Mouse (Mus musculus): ENCODE data around the gene Adamts13. TPM values are rescaled to one million over a fixed set of nuclear protein-coding genes. Genes with fewer than 3 reads are reported as not detected.

Adamts13 gene
- total RNA-seq (2023): not detected in 2 replicates

DNA sequence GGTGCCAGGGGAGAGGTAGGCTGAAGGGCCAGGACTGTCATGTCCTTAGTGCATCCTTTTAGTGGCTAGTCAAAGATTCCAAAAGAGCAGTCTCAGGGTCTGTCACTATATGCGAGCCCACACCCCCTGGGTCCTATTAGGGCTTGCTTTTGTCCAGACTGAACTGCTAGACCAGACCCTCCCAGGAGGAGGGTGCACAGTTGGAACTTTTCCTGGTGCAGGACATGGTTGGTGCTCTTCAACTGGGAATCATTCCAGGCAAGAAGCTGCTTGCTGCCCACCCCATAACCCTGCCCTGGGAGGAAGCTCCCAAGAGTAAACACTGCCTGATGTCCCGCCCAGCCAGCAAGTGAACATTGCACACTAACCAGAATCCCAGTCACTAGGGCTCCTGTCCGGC lies at the start of gene Adamts13:
Adamts13 (plus strand) TSS at position 301 of the 400 bp plus-strand sequence.

DNA sequence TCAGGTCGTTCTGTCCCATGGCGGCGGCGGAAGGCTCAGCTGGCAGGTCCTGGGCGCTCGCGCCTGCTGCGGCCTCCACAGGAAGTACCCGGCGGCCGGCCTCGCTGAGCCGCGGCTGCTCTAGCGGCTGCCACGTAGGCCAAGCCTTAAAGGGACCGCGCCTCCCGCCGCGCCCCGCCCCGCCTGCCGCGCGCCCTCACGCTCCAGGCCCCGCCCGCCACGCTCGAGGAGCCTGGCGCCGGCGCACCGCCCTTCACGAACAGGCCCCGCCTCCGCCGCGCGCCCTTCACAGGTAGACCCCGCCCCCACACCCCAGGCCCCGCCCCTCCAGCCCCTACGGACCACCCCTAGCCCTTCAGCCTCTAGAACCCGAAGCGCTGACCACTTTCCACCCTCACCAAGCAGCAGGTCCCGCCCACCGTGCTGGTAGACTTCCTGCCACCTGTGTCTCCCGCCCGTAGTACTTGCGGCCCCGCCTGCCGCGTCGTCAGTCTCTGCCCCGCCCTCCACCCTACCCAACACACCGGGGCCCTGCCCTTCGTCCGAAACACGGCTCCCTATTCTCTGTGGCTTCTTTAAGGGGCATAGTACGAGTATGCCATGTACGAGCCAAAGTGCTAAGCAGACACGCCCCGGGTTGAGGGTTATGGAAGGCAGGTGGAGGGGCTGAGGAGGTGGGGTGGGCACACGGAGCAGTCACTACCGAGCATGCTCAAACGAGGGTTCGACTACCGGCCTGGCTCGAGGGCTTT lies 39.7 kb upstream of the Adamts13 start, which contains the start of the genes Surf4 and Stkld1:
Surf4 (minus strand) TSS at position 625 of the 752 bp plus-strand sequence.
Stkld1 (plus strand) TSS at position 744 of the 752 bp plus-strand sequence.

GRCm38 (mm10) chr2:26963923-26964723 lies 9.1 kb upstream of the Adamts13 start, which contains the start of gene Rexo4:
Gene Rexo4, minus strand, starts transcription at chr2:26964386.

DNA sequence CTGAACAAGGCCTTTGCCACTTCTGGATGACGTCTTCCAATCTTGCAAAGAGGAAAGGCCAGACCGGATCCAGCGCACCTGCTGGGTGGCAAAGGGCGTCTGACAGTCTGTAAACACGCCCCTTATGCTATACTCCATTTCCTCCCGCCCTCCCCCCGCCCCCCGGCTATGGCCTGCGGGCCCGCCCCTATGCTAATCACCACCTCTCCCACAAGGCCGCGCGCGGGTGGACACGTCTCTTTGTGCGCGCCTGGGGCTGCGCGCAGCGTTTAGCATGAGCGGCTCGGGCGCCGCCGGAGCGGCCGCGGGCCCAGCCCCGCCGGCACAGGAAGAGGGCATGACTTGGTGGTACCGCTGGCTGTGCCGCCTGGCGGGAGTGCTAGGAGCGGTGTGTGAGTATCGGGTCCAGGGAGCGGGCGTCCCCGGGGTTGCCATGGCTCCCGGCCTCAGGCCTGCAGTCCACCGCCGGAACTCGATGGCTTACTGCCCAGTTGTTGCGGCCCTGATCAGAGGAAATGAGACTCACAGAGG lies 36.6 kb downstream of the Adamts13 start, which contains the start of gene Cacfd1:
Cacfd1 (plus strand) TSS at position 213 of the 531 bp plus-strand sequence.

DNA sequence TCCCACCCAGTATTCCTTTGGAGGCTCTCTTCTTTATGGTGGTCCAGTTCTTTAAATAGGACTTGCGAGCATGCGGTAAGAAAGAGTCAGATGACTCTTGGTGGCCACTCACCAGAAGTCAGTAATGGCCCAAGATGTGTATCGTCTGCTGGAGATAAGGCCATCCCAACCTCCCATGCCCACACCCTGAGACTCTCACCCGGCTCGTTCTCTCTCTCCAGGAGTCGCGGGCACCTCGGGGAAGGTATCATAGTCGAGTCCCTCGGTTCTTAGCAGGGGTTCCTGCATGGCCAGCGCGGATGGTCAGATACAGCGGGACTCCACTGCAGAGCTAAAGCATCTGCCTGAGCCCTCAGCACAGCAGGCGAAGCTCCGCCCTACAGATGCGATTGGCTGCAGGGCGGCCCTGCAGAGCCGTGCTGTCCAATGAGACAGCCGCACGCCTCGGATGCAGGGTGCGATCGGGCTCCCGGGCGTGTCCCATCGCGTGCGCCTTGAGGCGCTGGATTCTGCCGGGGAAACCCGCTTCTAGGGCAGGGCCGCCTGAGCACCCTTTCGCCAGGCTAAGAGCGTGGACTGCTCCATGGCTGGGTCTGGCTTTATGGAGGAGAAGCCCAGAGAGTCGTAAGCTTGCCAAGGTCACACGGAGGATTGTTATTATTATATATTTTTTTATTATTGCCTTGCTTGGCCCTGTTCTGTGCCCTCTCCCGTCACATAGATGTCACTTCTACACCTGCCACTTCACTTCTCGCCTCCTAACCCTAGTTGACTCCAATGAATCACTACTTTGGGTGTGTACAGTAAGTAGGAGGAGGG lies 54.6 kb downstream of the Adamts13 start, which contains the start of gene Slc2a6:
Slc2a6 (minus strand) TSS at position 381 of the 819 bp plus-strand sequence.

Other genes starting within 250 kb of the Adamts13 start
- gene Abo, start 108.4 kb upstream of the Adamts13 start, total RNA-seq (2023): not detected in 2 replicates
- gene Surf6, start 70.5 kb upstream of the Adamts13 start, total RNA-seq (2023): 14.8 and 15.0 TPM in 2 replicates
- 28.6 and 44.3 TPM in 2 replicates for gene Med22, start 62.7 kb upstream of the Adamts13 start, total RNA-seq (2023)
- gene Rpl7a, start 62.7 kb upstream of the Adamts13 start, total RNA-seq (2023): 278 and 308 TPM in 2 replicates
- 8.1 and 14.7 TPM in 2 replicates for gene Surf2, start 57.0 kb upstream of the Adamts13 start, total RNA-seq (2023)
- gene Surf1, start 56.9 kb upstream of the Adamts13 start, total RNA-seq (2023): 47.7 and 59.3 TPM in 2 replicates
- 105 and 127 TPM in 2 replicates for gene Surf4, start 39.5 kb upstream of the Adamts13 start, total RNA-seq (2023)
- 0.51 TPM in 1 of 2 replicates, not detected in the other for gene Stkld1, start 39.4 kb upstream of the Adamts13 start, total RNA-seq (2023)
- gene Rexo4, start 9.0 kb upstream of the Adamts13 start, total RNA-seq (2023): 34.3 TPM in 2 replicates
- gene Cacfd1, start 36.5 kb downstream of the Adamts13 start, total RNA-seq (2023): 10.4 and 12.2 TPM in 2 replicates
- 131 and 148 TPM in 2 replicates for gene Slc2a6, start 54.6 kb downstream of the Adamts13 start, total RNA-seq (2023)
- gene Mymk, start 98.8 kb downstream of the Adamts13 start, total RNA-seq (2023): not detected in 2 replicates
- gene Adamtsl2, start 106.0 kb downstream of the Adamts13 start, total RNA-seq (2023): not detected in 2 replicates
- gene Fam163b, start 169.1 kb downstream of the Adamts13 start, total RNA-seq (2023): not detected in 2 replicates
- not detected in 2 replicates for gene Dbh, start 191.8 kb downstream of the Adamts13 start, total RNA-seq (2023)

Measured in neutrophil, adult 65 days (primary cell).